Mouse (Mus musculus): Measurements from ENCODE around the gene Rtkn2. TPM values are rescaled to one million over a fixed set of nuclear protein-coding genes. Genes with fewer than 3 reads are reported as not detected.

The Rtkn2 gene
- total and polyA plus RNA-seq, 3 experiments = 1.1 to 1.3 TPM; not detected in 1

GRCm38 (mm10) chr10:68051316-68051933 lies 72.1 kb downstream of the Rtkn2 start:
- Histone ChIP-seq H3K4me3 (ENCODE audit: control insufficient read depth in 1 of 2, insufficient read depth in 1 of 2, low read depth in 2 of 2, low read length in 2 of 2) (no peak overlapping the region), H3K9ac (ENCODE audit: control insufficient read depth, low read depth, low read length, poor library complexity, severe bottlenecking) (no peak overlapping the region), H3K79me2 (ENCODE audit: control insufficient read depth, insufficient read depth, low read length, poor library complexity) (no peaks in the 10 kb centered on the region), H3K9me3 (replicated peaks; ENCODE audit: insufficient read depth, low read length) (no peaks in the 10 kb centered on the region), H3K27ac (ENCODE audit: control insufficient read depth, low read depth, low read length) (no peak overlapping the region), H3K27me3 (ENCODE audit: control insufficient read depth in 1 of 2, insufficient read depth in 2 of 2, low read length in 2 of 2) (no peaks in the 10 kb centered on the region), H3K4me1 (ENCODE audit: control insufficient read depth in 1 of 2, insufficient read depth in 2 of 2, low read length in 2 of 2) (peaks cover 0 to 11% of the 10 kb centered on the region in 2 experiments; a peak in 3 of 4 replicates), H3K36me3 (ENCODE audit: control insufficient read depth in 1 of 2, insufficient read depth in 2 of 2, low read length in 2 of 2) (peaks cover 0 to 4% of the 10 kb centered on the region in 2 experiments; a peak in 1 of 4 replicates)
- TF ChIP-seq ELF1 (IDR thresholded peaks at IDR 0.05; ENCODE audit: low read depth, low read length) (no peak), MAZ (IDR thresholded peaks at IDR 0.05; ENCODE audit: low read depth, low read length) (no peak), ZMIZ1 (IDR thresholded peaks at IDR 0.05; ENCODE audit: low read depth, low read length) (no peak), CHD2 (IDR thresholded peaks at IDR 0.05; ENCODE audit: low read length) (no peak), GATA1 (IDR thresholded peaks at IDR 0.05; ENCODE audit: low read depth, low read length) (no peak), BHLHE40 (IDR thresholded peaks at IDR 0.05; ENCODE audit: borderline replicate concordance, low read depth, low read length) (no peak), USF2 (IDR thresholded peaks at IDR 0.05; ENCODE audit: borderline replicate concordance in 1 of 2, insufficient read depth in 1 of 2, low read depth in 1 of 2, low read length in 2 of 2) (no peak), GABPA (IDR thresholded peaks at IDR 0.05; ENCODE audit: low read depth, low read length) (no peak), POLR2A (IDR thresholded peaks at IDR 0.05; ENCODE audit: control insufficient read depth in 1 of 2, insufficient read depth in 1 of 2, low read depth in 1 of 2, low read length in 2 of 2, poor library complexity in 1 of 2) (no peak)
- no peak for DNase-seq (ENCODE audit: low read depth, low spot score)

GRCm38 (mm10) chr10:68052307-68052706 lies 72.9 kb downstream of the Rtkn2 start:
- no peak overlapping the region for H3K9ac ChIP-seq (ENCODE audit: control insufficient read depth, low read depth, low read length, poor library complexity, severe bottlenecking)
- H3K4me1 ChIP-seq (ENCODE audit: control insufficient read depth in 1 of 2, insufficient read depth in 2 of 2, low read length in 2 of 2) = peaks cover 0 to 11% of the 10 kb centered on the region in 2 experiments; a peak in 3 of 4 replicates
- H3K4me3 ChIP-seq (ENCODE audit: control insufficient read depth in 1 of 2, insufficient read depth in 1 of 2, low read depth in 2 of 2, low read length in 2 of 2) = no peak overlapping the region
- peaks cover 0 to 4% of the 10 kb centered on the region in 2 experiments; a peak in 1 of 4 replicates for H3K36me3 ChIP-seq (ENCODE audit: control insufficient read depth in 1 of 2, insufficient read depth in 2 of 2, low read length in 2 of 2)
- TF ChIP-seq ETS1 (IDR thresholded peaks at IDR 0.05; ENCODE audit: low read depth, low read length) (no peak), GABPA (IDR thresholded peaks at IDR 0.05; ENCODE audit: low read depth, low read length) (no peak), USF2 (IDR thresholded peaks at IDR 0.05; ENCODE audit: borderline replicate concordance in 1 of 2, insufficient read depth in 1 of 2, low read depth in 1 of 2, low read length in 2 of 2) (no peak), KAT2A (conservative IDR thresholded peaks at IDR 0.05; ENCODE audit: low read depth, low read length) (no peak), MYB (IDR thresholded peaks at IDR 0.05; ENCODE audit: low read depth, low read length) (no peak), MYC (IDR thresholded peaks at IDR 0.05; ENCODE audit: low read depth, low read length) (no peak), NRF1 (IDR thresholded peaks at IDR 0.05; ENCODE audit: insufficient read depth, low read depth, low read length, poor library complexity, severe bottlenecking) (no peak), CTCF (IDR thresholded peaks at IDR 0.05 in 2 of 3, conservative IDR thresholded peaks at IDR 0.05 in 1 of 3; ENCODE audit: control insufficient read depth in 1 of 3, insufficient read depth in 1 of 3, low read depth in 2 of 3, low read length in 3 of 3, poor library complexity in 1 of 3, severe bottlenecking in 1 of 3) (peak in 1 of 3 experiments; percentile 10; a peak in 1 of 6 replicates), RCOR1 (IDR thresholded peaks at IDR 0.05; ENCODE audit: low read depth, low read length) (no peak)
- no peaks in the 10 kb centered on the region for H3K79me2 ChIP-seq (ENCODE audit: control insufficient read depth, insufficient read depth, low read length, poor library complexity)
- H3K27ac ChIP-seq (ENCODE audit: control insufficient read depth, low read depth, low read length) = no peak overlapping the region
- no peak for DNase-seq (ENCODE audit: low read depth, low spot score)
- H3K27me3 ChIP-seq (ENCODE audit: control insufficient read depth in 1 of 2, insufficient read depth in 2 of 2, low read length in 2 of 2) = no peaks in the 10 kb centered on the region
- H3K9me3 ChIP-seq (replicated peaks; ENCODE audit: insufficient read depth, low read length) = no peaks in the 10 kb centered on the region
